Mouse (Mus musculus): ENCODE measurements around the gene Olfr643. TPM values are rescaled to one million over a fixed set of nuclear protein-coding genes. Genes with fewer than 3 reads are reported as not detected.
"Not testable (repeated sequence)": the region's sequence is repeated elsewhere in the genome, so short reads cannot be mapped to it uniquely, and the experiment has no call there.

Olfr643 gene
- polyA plus RNA-seq, 1 experiment from 2014 or later = not detected

DNA sequence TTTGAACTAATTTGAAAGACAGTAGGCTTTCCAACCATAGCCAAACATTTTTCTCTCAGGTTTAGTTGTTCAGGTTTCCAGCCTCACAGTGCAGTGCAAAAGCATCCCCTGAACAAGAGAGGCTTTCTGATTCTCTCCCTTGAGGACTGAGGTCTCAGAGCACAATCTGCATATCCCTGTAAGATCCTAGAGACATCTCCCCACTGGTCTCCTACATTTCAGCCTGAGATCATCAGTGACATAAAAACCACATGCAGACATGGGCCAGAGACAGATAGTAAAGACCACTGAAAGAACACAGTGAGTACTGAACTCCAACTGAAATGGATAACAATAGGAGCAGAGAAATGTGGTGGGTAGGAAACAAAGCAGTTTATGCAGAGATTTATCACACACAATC lies 138.8 kb downstream of the Olfr643 start, which contains the start of gene Olfr638:
Olfr638 (plus strand) TSS at position 301 of the 400 bp plus-strand sequence.
- H3K36me3 ChIP-seq = no peaks in the 10 kb centered on the region
- no peaks in the 10 kb centered on the region for H3K9me3 ChIP-seq
- H3K27me3 ChIP-seq (replicated peaks) = no peaks in the 10 kb centered on the region
- H3K9ac ChIP-seq = no peak within 1 kb of the TSS
- H3K27ac ChIP-seq = no peak within 1 kb of the TSS
- no peak within 1 kb of the TSS for H3K4me3 ChIP-seq (replicated peaks)
- no peaks in the 10 kb centered on the region for H3K4me1 ChIP-seq (replicated peaks)
- no peak within 1 kb of the TSS for H3K4me2 ChIP-seq (replicated peaks)
- no peak for ATAC-seq

DNA sequence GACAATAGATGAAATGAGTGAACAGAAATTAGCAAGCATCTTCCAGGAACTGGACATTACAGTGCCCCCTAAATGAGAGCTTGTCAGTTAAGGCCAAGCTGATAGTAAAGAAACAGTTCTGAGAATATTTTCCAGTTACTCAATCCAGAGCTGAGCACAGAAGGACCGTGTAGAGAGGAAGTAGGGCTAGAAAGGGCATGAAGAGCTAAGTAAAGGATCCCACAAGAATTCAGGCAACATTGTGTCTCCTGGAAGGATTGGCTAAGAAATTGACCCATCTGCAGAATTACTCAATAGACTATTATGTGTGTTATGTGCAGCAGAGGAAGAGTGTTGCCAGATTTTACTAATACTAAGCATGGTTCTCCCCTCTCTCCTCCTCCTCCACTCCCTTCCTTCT lies 165.4 kb downstream of the Olfr643 start:
- no peak overlapping the region for H3K4me3 ChIP-seq (replicated peaks)
- no peak overlapping the region for H3K9ac ChIP-seq
- H3K4me2 ChIP-seq (replicated peaks) = no peak overlapping the region
- H3K9me3 ChIP-seq = no peaks in the 10 kb centered on the region
- no peak overlapping the region for H3K27ac ChIP-seq
- no peaks in the 10 kb centered on the region for H3K36me3 ChIP-seq
- ATAC-seq = no peak
- H3K4me1 ChIP-seq (replicated peaks) = no peaks in the 10 kb centered on the region
- WGBS = 69% methylated on average over 1 of the region's 1 CpGs
- no peaks in the 10 kb centered on the region for H3K27me3 ChIP-seq (replicated peaks)

- no peak within 1 kb of the TSS for H3K4me2 ChIP-seq (replicated peaks)
- H3K27me3 ChIP-seq (replicated peaks) = no peaks in the 10 kb centered on the region
- H3K4me1 ChIP-seq (replicated peaks) = no peaks in the 10 kb centered on the region
- no peak within 1 kb of the TSS for H3K9ac ChIP-seq
- 74% methylated on average over 1 of the region's 1 CpGs for WGBS
- ATAC-seq = no peak
- H3K4me3 ChIP-seq (replicated peaks) = no peak within 1 kb of the TSS
- H3K9me3 ChIP-seq = no peaks in the 10 kb centered on the region
- H3K36me3 ChIP-seq = no peaks in the 10 kb centered on the region
- H3K27ac ChIP-seq = no peak within 1 kb of the TSS
Measured at GRCm38 (mm10) chr7:103970852-103971251, 166.4 kb downstream of the Olfr643 start, which contains the start of gene Olfr635. Gene Olfr635, plus strand, starts transcription at chr7:103971152.

- not testable (repeated sequence) for ATAC-seq; H3K4me1 ChIP-seq (replicated peaks); H3K9ac ChIP-seq; H3K27me3 ChIP-seq (replicated peaks); H3K4me2 ChIP-seq (replicated peaks); H3K27ac ChIP-seq; H3K9me3 ChIP-seq; H3K4me3 ChIP-seq (replicated peaks); H3K36me3 ChIP-seq
- 94% methylated on average over 22 of the region's 22 CpGs for WGBS
Measured at GRCm38 (mm10) chr7:103966873-103967272, 170.3 kb downstream of the Olfr643 start.

Other genes starting within 250 kb of the Olfr643 start
- gene Olfr64, start 242.9 kb downstream of the Olfr643 start, polyA plus RNA-seq (2015; fragmentation: Nextera tagmentation; extraction: Ambion mirVana) = not detected in 2 replicates
- gene Olfr65, start 233.9 kb downstream of the Olfr643 start, polyA plus RNA-seq (2015; fragmentation: Nextera tagmentation; extraction: Ambion mirVana) = not detected in 2 replicates
- not detected in 2 replicates for gene Olfr631, start 208.6 kb downstream of the Olfr643 start, polyA plus RNA-seq (2015; fragmentation: Nextera tagmentation; extraction: Ambion mirVana)
- gene Olfr632, start 203.1 kb downstream of the Olfr643 start, polyA plus RNA-seq (2015; fragmentation: Nextera tagmentation; extraction: Ambion mirVana) = not detected in 2 replicates
- gene Olfr633, start 193.0 kb downstream of the Olfr643 start, polyA plus RNA-seq (2015; fragmentation: Nextera tagmentation; extraction: Ambion mirVana) = not detected in 2 replicates
- gene Olfr635, start 166.3 kb downstream of the Olfr643 start, polyA plus RNA-seq (2015; fragmentation: Nextera tagmentation; extraction: Ambion mirVana) = 0.01 TPM in 1 of 2 replicates, not detected in the other
- gene Olfr638, start 138.7 kb downstream of the Olfr643 start, polyA plus RNA-seq (2015; fragmentation: Nextera tagmentation; extraction: Ambion mirVana) = not detected in 2 replicates
- not detected in 2 replicates for gene Olfr639, start 120.1 kb downstream of the Olfr643 start, polyA plus RNA-seq (2015; fragmentation: Nextera tagmentation; extraction: Ambion mirVana)
- not detected in 2 replicates for gene Olfr640, start 111.8 kb downstream of the Olfr643 start, polyA plus RNA-seq (2015; fragmentation: Nextera tagmentation; extraction: Ambion mirVana)
- gene Olfr641, start 102.0 kb downstream of the Olfr643 start, polyA plus RNA-seq (2015; fragmentation: Nextera tagmentation; extraction: Ambion mirVana) = not detected in 2 replicates
- gene Olfr642, start 84.7 kb downstream of the Olfr643 start, polyA plus RNA-seq (2015; fragmentation: Nextera tagmentation; extraction: Ambion mirVana) = not detected in 2 replicates
- gene 4930516K23Rik, start 76.0 kb downstream of the Olfr643 start, polyA plus RNA-seq (2015; fragmentation: Nextera tagmentation; extraction: Ambion mirVana) = not detected in 2 replicates
- gene Olfr644, start 65.5 kb downstream of the Olfr643 start, polyA plus RNA-seq (2015; fragmentation: Nextera tagmentation; extraction: Ambion mirVana) = not detected in 2 replicates
- not detected in 2 replicates for gene Olfr645, start 51.9 kb downstream of the Olfr643 start, polyA plus RNA-seq (2015; fragmentation: Nextera tagmentation; extraction: Ambion mirVana)
- not detected in 2 replicates for gene Olfr646, start 32.5 kb downstream of the Olfr643 start, polyA plus RNA-seq (2015; fragmentation: Nextera tagmentation; extraction: Ambion mirVana)
- not detected in 2 replicates for gene Ubqln5, start 7.6 kb downstream of the Olfr643 start, polyA plus RNA-seq (2015; fragmentation: Nextera tagmentation; extraction: Ambion mirVana)
- gene Ubqln3, start 5.9 kb upstream of the Olfr643 start, polyA plus RNA-seq (2015; fragmentation: Nextera tagmentation; extraction: Ambion mirVana) = not detected in 2 replicates
- not detected in 2 replicates for gene Ubqlnl, start 13.2 kb upstream of the Olfr643 start, polyA plus RNA-seq (2015; fragmentation: Nextera tagmentation; extraction: Ambion mirVana)
- gene Olfm5, start 27.4 kb upstream of the Olfr643 start, polyA plus RNA-seq (2015; fragmentation: Nextera tagmentation; extraction: Ambion mirVana) = not detected in 2 replicates
- gene Olfr648, start 46.0 kb upstream of the Olfr643 start, polyA plus RNA-seq (2015; fragmentation: Nextera tagmentation; extraction: Ambion mirVana) = 0.14 and 0.21 TPM in 2 replicates
- gene Olfr649, start 58.6 kb upstream of the Olfr643 start, polyA plus RNA-seq (2015; fragmentation: Nextera tagmentation; extraction: Ambion mirVana) = not detected in 2 replicates
- 0.98 and 1.2 TPM in 2 replicates for gene Trim6, start 81.4 kb upstream of the Olfr643 start, polyA plus RNA-seq (2015; fragmentation: Nextera tagmentation; extraction: Ambion mirVana)
- gene Trim34a, start 107.1 kb upstream of the Olfr643 start, polyA plus RNA-seq (2015; fragmentation: Nextera tagmentation; extraction: Ambion mirVana) = 1.6 and 2.2 TPM in 2 replicates
- gene Trim5, start 150.7 kb upstream of the Olfr643 start, polyA plus RNA-seq (2015; fragmentation: Nextera tagmentation; extraction: Ambion mirVana) = 0.29 and 0.58 TPM in 2 replicates
- 5.1 and 6.3 TPM in 2 replicates for gene Trim12a, start 178.1 kb upstream of the Olfr643 start, polyA plus RNA-seq (2015; fragmentation: Nextera tagmentation; extraction: Ambion mirVana)
- 0.16 TPM in 1 of 2 replicates, not detected in the other for gene Trim34b, start 192.1 kb upstream of the Olfr643 start, polyA plus RNA-seq (2015; fragmentation: Nextera tagmentation; extraction: Ambion mirVana)
- 2.0 and 2.1 TPM in 2 replicates for gene Trim12c, start 216.0 kb upstream of the Olfr643 start, polyA plus RNA-seq (2015; fragmentation: Nextera tagmentation; extraction: Ambion mirVana)
- 0.08 and 0.09 TPM in 2 replicates for gene Trim30b, start 232.5 kb upstream of the Olfr643 start, polyA plus RNA-seq (2015; fragmentation: Nextera tagmentation; extraction: Ambion mirVana)

Measured in intestine, embryonic 15.5 days (tissue).